Mouse (Mus musculus) forebrain, embryonic 13.5 days (tissue): Measurements from ENCODE around the gene Ccdc24. TPM values are rescaled to one million over a fixed set of nuclear protein-coding genes. Genes with fewer than 3 reads are reported as not detected.
A peak's percentile ranks its signal among the peaks of the same experiment; 100 is the strongest.

Source experiments
- ATAC-seq: fragments of 200-750 bp; cut with Nextera tagmentation; 2 replicates; pipeline ENCODE4 v1.8.0; 2017
- H3K27ac ChIP-seq: fragments of 300-500 bp; sonication (generic); 2 replicates; pipeline ENCODE4 v1.5.1; 2015; ENCODE audit warnings: inconsistent platforms, mild to moderate bottlenecking, moderate library complexity
- H3K27me3 ChIP-seq: fragments of 300-500 bp; sonication (generic); 2 replicates; pipeline ENCODE4 v1.6.1; 2015; ENCODE audit warnings: mild to moderate bottlenecking, inconsistent platforms
- H3K36me3 ChIP-seq: fragments of 300-500 bp; sonication (generic); 2 replicates; pipeline ENCODE4 v1.6.1; 2015; ENCODE audit warnings: mild to moderate bottlenecking, inconsistent platforms; ENCODE audit not compliant: poor library complexity, severe bottlenecking
- H3K4me1 ChIP-seq: fragments of 300-500 bp; sonication (generic); 2 replicates; pipeline ENCODE4 v1.6.1; 2015; ENCODE audit warnings: inconsistent platforms
- H3K4me2 ChIP-seq: fragments of 300-500 bp; sonication (generic); 2 replicates; pipeline ENCODE4 v1.6.1; 2015; ENCODE audit warnings: inconsistent platforms, mild to moderate bottlenecking, moderate library complexity
- H3K4me3 ChIP-seq: fragments of 300-500 bp; sonication (generic); 2 replicates; pipeline ENCODE4 v1.5.1; 2015; ENCODE audit warnings: mild to moderate bottlenecking, inconsistent platforms
- H3K9ac ChIP-seq: fragments of 300-500 bp; sonication (generic); 2 replicates; pipeline ENCODE4 v1.6.1; 2015; ENCODE audit warnings: mild to moderate bottlenecking, inconsistent platforms
- H3K9me3 ChIP-seq: fragments of 300-500 bp; sonication (generic); replicated peaks from 2 replicates; pipeline ENCODE4 v1.6.1; 2016; ENCODE audit warnings: inconsistent platforms
- whole genome bisulfite sequencing: fragments of 180-500 bp; shearing (Covaris S2); methylation state at CpG from one replicate; pipeline ENCODE4 v1.1.7; 2015; 5-methylcytosine and 5-hydroxymethylcytosine counted together
- polyA plus RNA-seq: library from polyadenylated mRNA; unstranded; fragments of >200 nt; fragmentation: Nextera tagmentation; extraction: Ambion mirVana; gene quantifications from 2 replicates; pipeline ENCODE4 v1.2.1, GENCODE M21; 2015

The Ccdc24 gene
- polyA plus RNA-seq, 1 experiment from 2014 or later, result 1.2 TPM

GRCm38 (mm10) chr4:117850176-117850575, 22.2 kb downstream of the Ccdc24 start:
- peaks cover 23% of the 10 kb centered on the region for H3K4me1 ChIP-seq
- WGBS, result 73% methylated on average over 7 of the region's 7 CpGs
- H3K4me2 ChIP-seq, result no peak overlapping the region

GRCm38 (mm10) chr4:117849506-117849905, 22.9 kb downstream of the Ccdc24 start:
- no peak for ATAC-seq
- Histone ChIP-seq H3K27ac (no peak overlapping the region), H3K9me3 (no peaks in the 10 kb centered on the region), H3K9ac (no peak overlapping the region), H3K4me3 (no peak overlapping the region), H3K36me3 (no peaks in the 10 kb centered on the region), H3K4me2 (0 out of 2 replicates have a peak overlapping the region, but pooled peaks have one; percentile 2), H3K27me3 (no peaks in the 10 kb centered on the region), H3K4me1 (peaks cover 21% of the 10 kb centered on the region)
- WGBS, result 8% methylated on average over 5 of the region's 5 CpGs

More at GRCm38 (mm10) chr4:117850176-117850575, 22.2 kb downstream of the Ccdc24 start:
- no peaks in the 10 kb centered on the region for H3K27me3 ChIP-seq
- H3K9ac ChIP-seq, result no peak overlapping the region
- no peak for ATAC-seq
- no peaks in the 10 kb centered on the region for H3K36me3 ChIP-seq
- H3K4me3 ChIP-seq, result no peak overlapping the region
- H3K9me3 ChIP-seq, result no peaks in the 10 kb centered on the region
- H3K27ac ChIP-seq, result no peak overlapping the region

- H3K4me2 ChIP-seq, result 0 out of 2 replicates have a peak overlapping the region, but pooled peaks have one; percentile 10
- ATAC-seq, result no peak
- no peak overlapping the region for H3K4me3 ChIP-seq
- H3K4me1 ChIP-seq, result peaks cover 21% of the 10 kb centered on the region
- no peaks in the 10 kb centered on the region for H3K27me3 ChIP-seq
- H3K9ac ChIP-seq, result 0 out of 2 replicates have a peak overlapping the region, but pooled peaks have one; percentile 12
- WGBS, result 41% methylated on average over 17 of the region's 17 CpGs
- no peaks in the 10 kb centered on the region for H3K36me3 ChIP-seq
- no peaks in the 10 kb centered on the region for H3K9me3 ChIP-seq
- H3K27ac ChIP-seq, result no peak overlapping the region
Observed at GRCm38 (mm10) chr4:117849063-117849462, 23.3 kb downstream of the Ccdc24 start.

GRCm38 (mm10) chr4:117847011-117847410, 25.3 kb downstream of the Ccdc24 start:
- 22% methylated on average over 2 of the region's 2 CpGs for WGBS
- Histone ChIP-seq H3K4me2 (no peak overlapping the region), H3K4me1 (peaks cover 21% of the 10 kb centered on the region), H3K27ac (no peak overlapping the region), H3K9ac (no peak overlapping the region; the same call in 1 of the 2 replicates), H3K9me3 (no peaks in the 10 kb centered on the region), H3K27me3 (no peaks in the 10 kb centered on the region), H3K4me3 (no peak overlapping the region), H3K36me3 (no peaks in the 10 kb centered on the region)
- no peak; the same call in 1 of the 2 replicates for ATAC-seq

GRCm38 (mm10) chr4:117846261-117846660, 26.1 kb downstream of the Ccdc24 start:
- H3K9ac ChIP-seq, result no peak overlapping the region
- peaks cover 21% of the 10 kb centered on the region for H3K4me1 ChIP-seq
- H3K4me2 ChIP-seq, result no peak overlapping the region
- no peak for ATAC-seq
- no peaks in the 10 kb centered on the region for H3K9me3 ChIP-seq
- H3K36me3 ChIP-seq, result no peaks in the 10 kb centered on the region
- no peak overlapping the region for H3K27ac ChIP-seq
- H3K4me3 ChIP-seq, result no peak overlapping the region
- no peaks in the 10 kb centered on the region for H3K27me3 ChIP-seq
- 97% methylated on average over 4 of the region's 4 CpGs for WGBS

- Histone ChIP-seq H3K27ac (no peak overlapping the region), H3K27me3 (no peaks in the 10 kb centered on the region), H3K36me3 (no peaks in the 10 kb centered on the region), H3K4me1 (peaks cover 20% of the 10 kb centered on the region), H3K9ac (no peak overlapping the region), H3K4me2 (no peak overlapping the region), H3K4me3 (no peak overlapping the region), H3K9me3 (no peaks in the 10 kb centered on the region)
- WGBS, result 84% methylated on average over 11 of the region's 11 CpGs
- ATAC-seq, result no peak
Observed at GRCm38 (mm10) chr4:117845316-117845715, 27.0 kb downstream of the Ccdc24 start.

GRCm38 (mm10) chr4:117844467-117844866, 27.9 kb downstream of the Ccdc24 start:
- H3K27ac ChIP-seq, result no peak overlapping the region
- 93% methylated on average over 5 of the region's 5 CpGs for WGBS
- H3K9ac ChIP-seq, result no peak overlapping the region
- H3K4me2 ChIP-seq, result no peak overlapping the region
- no peaks in the 10 kb centered on the region for H3K9me3 ChIP-seq
- ATAC-seq, result no peak
- no peaks in the 10 kb centered on the region for H3K27me3 ChIP-seq
- H3K4me3 ChIP-seq, result no peak overlapping the region
- peaks cover 12% of the 10 kb centered on the region for H3K4me1 ChIP-seq
- H3K36me3 ChIP-seq, result no peaks in the 10 kb centered on the region

- H3K4me1 ChIP-seq, result peaks cover 5% of the 10 kb centered on the region
- H3K27me3 ChIP-seq, result no peaks in the 10 kb centered on the region
- H3K4me3 ChIP-seq, result no peak overlapping the region
- no peak overlapping the region for H3K4me2 ChIP-seq
- no peak for ATAC-seq
- no peaks in the 10 kb centered on the region for H3K36me3 ChIP-seq
- H3K27ac ChIP-seq, result no peak overlapping the region
- H3K9ac ChIP-seq, result no peak overlapping the region; the same call in 1 of the 2 replicates
- 83% methylated on average over 5 of the region's 5 CpGs for WGBS
- H3K9me3 ChIP-seq, result no peaks in the 10 kb centered on the region
Observed at GRCm38 (mm10) chr4:117843101-117843500, 29.3 kb downstream of the Ccdc24 start.

- Histone ChIP-seq H3K9me3 (no peaks in the 10 kb centered on the region), H3K27ac (no peak overlapping the region), H3K36me3 (no peaks in the 10 kb centered on the region), H3K27me3 (no peaks in the 10 kb centered on the region), H3K9ac (no peak overlapping the region), H3K4me1 (no peaks in the 10 kb centered on the region; the same call in 1 of the 2 replicates), H3K4me3 (no peak overlapping the region), H3K4me2 (no peak overlapping the region)
- 89% methylated on average over 3 of the region's 3 CpGs for WGBS
- no peak for ATAC-seq
Observed at GRCm38 (mm10) chr4:117841566-117841965, 30.8 kb downstream of the Ccdc24 start.

GRCm38 (mm10) chr4:117840821-117841220, 31.5 kb downstream of the Ccdc24 start:
- Histone ChIP-seq H3K27ac (no peak overlapping the region), H3K4me2 (no peak overlapping the region), H3K9ac (no peak overlapping the region), H3K4me3 (no peak overlapping the region), H3K36me3 (no peaks in the 10 kb centered on the region), H3K9me3 (no peaks in the 10 kb centered on the region), H3K27me3 (no peaks in the 10 kb centered on the region), H3K4me1 (no peaks in the 10 kb centered on the region)
- WGBS, result 95% methylated on average over 5 of the region's 5 CpGs
- ATAC-seq, result no peak

GRCm38 (mm10) chr4:117839366-117839765, 33.0 kb downstream of the Ccdc24 start:
- WGBS, result 86% methylated on average over 6 of the region's 6 CpGs
- H3K4me1 ChIP-seq, result peaks cover 5% of the 10 kb centered on the region
- no peak for ATAC-seq
- no peak overlapping the region for H3K4me2 ChIP-seq
- H3K27ac ChIP-seq, result no peak overlapping the region
- H3K9me3 ChIP-seq, result no peaks in the 10 kb centered on the region
- no peaks in the 10 kb centered on the region for H3K27me3 ChIP-seq
- no peak overlapping the region for H3K9ac ChIP-seq
- no peaks in the 10 kb centered on the region for H3K36me3 ChIP-seq
- H3K4me3 ChIP-seq, result no peak overlapping the region

GRCm38 (mm10) chr4:117837271-117837670, 35.1 kb downstream of the Ccdc24 start:
- 70% methylated on average over 4 of the region's 4 CpGs for WGBS
- H3K4me2 ChIP-seq, result no peak overlapping the region
- H3K4me3 ChIP-seq, result no peak overlapping the region
- H3K27ac ChIP-seq, result no peak overlapping the region
- no peak overlapping the region for H3K9ac ChIP-seq
- H3K27me3 ChIP-seq, result no peaks in the 10 kb centered on the region
- H3K36me3 ChIP-seq, result no peaks in the 10 kb centered on the region
- no peaks in the 10 kb centered on the region for H3K9me3 ChIP-seq
- peaks cover 8% of the 10 kb centered on the region for H3K4me1 ChIP-seq
- no peak for ATAC-seq

- H3K27me3 ChIP-seq, result no peaks in the 10 kb centered on the region
- peak overlapping the region; percentile 68 for H3K27ac ChIP-seq
- peak overlapping the region; percentile 81 for H3K4me3 ChIP-seq
- no peaks in the 10 kb centered on the region for H3K36me3 ChIP-seq
- ATAC-seq, result peak; percentile 93
- H3K4me1 ChIP-seq, result peaks cover 8% of the 10 kb centered on the region
- H3K4me2 ChIP-seq, result peak overlapping the region; percentile 97
- WGBS, result under 1% methylated on average over 47 of the region's 48 CpGs
- H3K9ac ChIP-seq, result peak overlapping the region; percentile 85
- no peaks in the 10 kb centered on the region for H3K9me3 ChIP-seq
Observed at GRCm38 (mm10) chr4:117836204-117836767, 36.1 kb downstream of the Ccdc24 start.
